Mouse (Mus musculus): ENCODE measurements around the gene Grk5. TPM values are rescaled to one million over a fixed set of nuclear protein-coding genes. Genes with fewer than 3 reads are reported as not detected.
A peak's percentile ranks its signal among the peaks of the same experiment; 100 is the strongest.

Gene Grk5
- total RNA-seq, 4 experiments from 2014 or later: 7.7 to 12.0 (median 11.9) TPM

GRCm38 (mm10) chr19:61056783-61057410 is 167.3 kb downstream of the Grk5 start:
- DNase-seq (ENCODE audit: low spot score in 2 of 2): no peak

- no peak for DNase-seq (ENCODE audit: low spot score in 2 of 2)
Observed at GRCm38 (mm10) chr19:61057581-61057980, 168.0 kb downstream of the Grk5 start.

- no peak for DNase-seq (ENCODE audit: low spot score in 2 of 2)
Observed at GRCm38 (mm10) chr19:61064386-61064785, 174.8 kb downstream of the Grk5 start.

- no peak for DNase-seq (ENCODE audit: low spot score in 2 of 2)
Observed at GRCm38 (mm10) chr19:61065011-61065410, 175.5 kb downstream of the Grk5 start.

GRCm38 (mm10) chr19:61078622-61079021 is 189.1 kb downstream of the Grk5 start:
- DNase-seq (ENCODE audit: low spot score in 2 of 2): no peak

- DNase-seq (ENCODE audit: low spot score in 2 of 2): no peak
Observed at GRCm38 (mm10) chr19:61080251-61080749, 190.8 kb downstream of the Grk5 start.

GRCm38 (mm10) chr19:61083006-61083405 is 193.5 kb downstream of the Grk5 start:
- no peak for DNase-seq (ENCODE audit: low spot score in 2 of 2)

- peak; percentile 83 to 95 for DNase-seq (ENCODE audit: low spot score in 2 of 2)
Observed at GRCm38 (mm10) chr19:61084149-61084940, 194.8 kb downstream of the Grk5 start.

- no peak for DNase-seq (ENCODE audit: low spot score in 2 of 2)
Observed at GRCm38 (mm10) chr19:61085217-61085616, 195.7 kb downstream of the Grk5 start.

- no peak for DNase-seq (ENCODE audit: low spot score in 2 of 2)
Observed at GRCm38 (mm10) chr19:61087781-61088180, 198.2 kb downstream of the Grk5 start.

- DNase-seq (ENCODE audit: low spot score in 2 of 2): no peak
Observed at GRCm38 (mm10) chr19:61089001-61089400, 199.5 kb downstream of the Grk5 start.

- no peak for DNase-seq (ENCODE audit: low spot score in 2 of 2)
Observed at GRCm38 (mm10) chr19:61090541-61090940, 201.0 kb downstream of the Grk5 start.

GRCm38 (mm10) chr19:61096776-61097175 is 207.2 kb downstream of the Grk5 start:
- no peak for DNase-seq (ENCODE audit: low spot score in 2 of 2)

- no peak for DNase-seq (ENCODE audit: low spot score in 2 of 2)
Observed at GRCm38 (mm10) chr19:61097764-61098163, 208.2 kb downstream of the Grk5 start.

GRCm38 (mm10) chr19:61110184-61110583 is 220.6 kb downstream of the Grk5 start:
- DNase-seq (ENCODE audit: low spot score in 2 of 2): no peak

- no peak for DNase-seq (ENCODE audit: low spot score in 2 of 2)
Observed at GRCm38 (mm10) chr19:61131096-61131495, 241.5 kb downstream of the Grk5 start.

- no peak for DNase-seq (ENCODE audit: low spot score in 2 of 2)
Observed at GRCm38 (mm10) chr19:61138655-61139054, 249.1 kb downstream of the Grk5 start.

GRCm38 (mm10) chr19:61140342-61141206 is 251.0 kb downstream of the Grk5 start, which contains the start of gene Zfp950:
Gene Zfp950 (minus strand): TSS chr19:61140840.
- peak; percentile 84 to 90 for DNase-seq (ENCODE audit: low spot score in 2 of 2)

GRCm38 (mm10) chr19:61141299-61141698 is 251.8 kb downstream of the Grk5 start:
- DNase-seq (ENCODE audit: low spot score in 2 of 2): no peak

Data from layer of hippocampus, adult 8-10 months (tissue).